Mouse (Mus musculus) kidney, embryonic 15.5 days (tissue): ENCODE results near the gene Rpa1. TPM values are rescaled to one million over a fixed set of nuclear protein-coding genes. Genes with fewer than 3 reads are reported as not detected.

Experiments used
- ATAC-seq: fragments of 200-750 bp; cut with Nextera tagmentation; replicated peaks from 2 replicates; pipeline ENCODE4 v1.8.0; 2017; ENCODE audit warnings: moderate TSS enrichment; ENCODE audit not compliant: low FRiP score
- H3K27ac ChIP-seq: fragments of 300-500 bp; sonication (generic); 2 replicates; pipeline ENCODE4 v1.5.1; 2015; ENCODE audit warnings: mild to moderate bottlenecking, inconsistent platforms
- H3K27me3 ChIP-seq: fragments of 300-500 bp; sonication (generic); 2 replicates; pipeline ENCODE4 v1.6.1; 2015; ENCODE audit warnings: inconsistent platforms
- H3K36me3 ChIP-seq: fragments of 300-500 bp; sonication (generic); 2 replicates; pipeline ENCODE4 v1.6.1; 2015; ENCODE audit warnings: inconsistent platforms
- H3K4me1 ChIP-seq: fragments of 300-500 bp; sonication (generic); 2 replicates; pipeline ENCODE4 v1.6.1; 2015; ENCODE audit warnings: inconsistent platforms
- H3K4me2 ChIP-seq: fragments of 300-500 bp; sonication (generic); 2 replicates; pipeline ENCODE4 v1.6.1; 2015; ENCODE audit warnings: moderate library complexity, mild to moderate bottlenecking, inconsistent platforms
- H3K4me3 ChIP-seq: fragments of 300-500 bp; sonication (generic); replicated peaks from 2 replicates; pipeline ENCODE4 v1.5.1; 2015; ENCODE audit warnings: mild to moderate bottlenecking, inconsistent platforms
- H3K9ac ChIP-seq: fragments of 300-500 bp; sonication (generic); 2 replicates; pipeline ENCODE4 v1.6.1; 2015; ENCODE audit warnings: mild to moderate bottlenecking, inconsistent platforms
- H3K9me3 ChIP-seq: fragments of 300-500 bp; sonication (generic); replicated peaks from 2 replicates; pipeline ENCODE4 v1.6.1; 2016; ENCODE audit warnings: inconsistent platforms
- WGBS: fragments of 180-500 bp; shearing (Covaris S2); methylation state at CpG from one replicate; pipeline ENCODE4 v1.1.7; 2015; ENCODE audit warnings: mixed read lengths; 5-methylcytosine and 5-hydroxymethylcytosine counted together
- polyA plus RNA-seq: library from polyadenylated mRNA; unstranded; fragments of >200 nt; fragmentation: Nextera tagmentation; extraction: Ambion mirVana; gene quantifications from 2 replicates; pipeline ENCODE4 v1.2.1, GENCODE M21; 2015

The Rpa1 gene
- polyA plus RNA-seq, 1 experiment from 2014 or later = 128 TPM

DNA sequence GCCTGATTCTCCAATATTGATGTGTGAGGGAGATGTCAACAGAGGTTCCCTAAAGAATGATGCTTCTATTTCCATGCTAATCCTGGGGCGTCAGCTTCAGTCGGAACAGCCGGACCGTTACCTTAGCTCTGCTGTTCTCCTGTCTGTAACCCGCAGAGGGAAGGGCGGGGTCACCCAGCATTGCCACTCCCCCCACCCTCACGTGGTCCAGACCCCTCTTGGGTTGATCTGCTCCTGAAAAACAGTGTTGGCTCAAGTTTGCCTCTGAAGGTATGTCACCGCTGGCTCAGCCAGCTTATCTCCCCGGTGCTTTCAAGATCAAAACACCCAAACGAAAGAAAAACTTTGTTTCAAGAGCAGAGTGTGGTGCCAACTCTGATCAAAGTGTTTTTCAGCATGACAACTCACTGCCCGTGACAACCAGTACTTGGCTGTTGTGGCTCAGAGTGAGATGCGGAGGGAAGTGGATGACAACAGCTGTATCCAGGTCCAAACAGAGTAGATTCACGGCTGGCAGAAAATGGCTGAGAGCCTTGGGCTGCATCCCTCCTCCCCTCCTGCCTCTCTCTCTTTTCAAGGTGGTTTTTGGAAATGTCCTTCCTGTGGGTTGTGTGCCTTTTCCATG lies 65.5 kb downstream of the Rpa1 start:
- H3K27me3 ChIP-seq = peaks cover 52% of the 10 kb centered on the region
- H3K9me3 ChIP-seq = no peaks in the 10 kb centered on the region
- no peak for ATAC-seq
- peak overlapping the region; percentile 46 for H3K4me2 ChIP-seq
- 10% methylated on average over 13 of the region's 13 CpGs for whole genome bisulfite sequencing
- H3K4me1 ChIP-seq = peaks cover 31% of the 10 kb centered on the region
- no peak overlapping the region for H3K9ac ChIP-seq
- no peak overlapping the region for H3K27ac ChIP-seq
- H3K36me3 ChIP-seq = no peaks in the 10 kb centered on the region
- peak overlapping the region; percentile 21; the same call in 1 of the 2 replicates for H3K4me3 ChIP-seq

DNA sequence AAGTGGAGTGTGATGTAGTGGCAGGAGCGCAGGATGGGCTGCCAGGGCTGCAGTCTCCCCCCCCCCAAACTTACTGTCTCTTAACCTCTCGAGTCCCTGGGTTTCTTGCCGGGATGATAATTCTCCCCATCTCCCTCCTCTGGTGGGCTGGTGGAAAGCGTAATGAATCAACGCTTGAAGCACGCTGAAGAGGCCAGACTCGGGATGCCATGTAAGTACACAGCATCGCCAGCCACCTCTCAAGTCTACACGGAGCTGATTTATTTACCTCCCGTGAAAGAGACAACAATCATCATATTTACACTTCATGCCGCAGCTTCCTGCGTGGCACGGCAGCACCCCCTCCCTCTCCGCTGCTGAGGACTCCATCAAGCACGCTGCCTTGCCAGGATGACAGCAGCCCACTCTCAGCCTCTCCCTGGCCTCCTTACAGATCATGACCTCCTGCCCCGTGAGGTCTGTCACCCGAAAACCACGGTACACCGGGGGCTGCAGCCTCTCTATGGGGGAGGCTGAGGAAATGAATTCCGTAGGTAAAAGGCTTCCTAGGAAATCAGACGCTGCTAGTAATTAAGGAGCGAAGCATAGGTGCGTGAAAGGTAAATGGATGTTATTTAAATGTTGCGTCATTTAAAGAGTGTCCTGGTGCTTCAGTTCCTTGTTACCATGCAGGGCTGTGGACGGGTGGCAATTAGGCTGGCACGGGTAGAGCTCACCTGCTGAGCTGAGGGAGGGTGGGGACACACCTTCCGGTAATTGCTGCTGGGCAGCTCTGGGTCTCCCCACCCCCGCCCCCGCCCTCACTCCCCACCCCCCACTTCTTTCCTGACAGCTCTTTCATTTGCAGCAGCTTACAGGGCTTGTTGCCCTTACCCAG lies 66.5 kb downstream of the Rpa1 start:
- H3K27ac ChIP-seq = no peak overlapping the region
- peaks cover 52% of the 10 kb centered on the region for H3K27me3 ChIP-seq
- WGBS = 6% methylated on average over 29 of the region's 29 CpGs
- H3K4me3 ChIP-seq = peak overlapping the region; percentile 21
- no peaks in the 10 kb centered on the region for H3K9me3 ChIP-seq
- no peaks in the 10 kb centered on the region for H3K36me3 ChIP-seq
- H3K9ac ChIP-seq = no peak overlapping the region
- peaks cover 31% of the 10 kb centered on the region for H3K4me1 ChIP-seq
- ATAC-seq = no peak
- peak overlapping the region; percentile 46 for H3K4me2 ChIP-seq

- Histone ChIP-seq H3K9me3 (no peaks in the 10 kb centered on the region), H3K27ac (no peak overlapping the region), H3K4me3 (no peak overlapping the region), H3K4me2 (no peak overlapping the region), H3K9ac (no peak overlapping the region), H3K36me3 (no peaks in the 10 kb centered on the region), H3K4me1 (peaks cover 34% of the 10 kb centered on the region), H3K27me3 (peaks cover 45% of the 10 kb centered on the region)
- ATAC-seq = no peak
- 53% methylated on average over 5 of the region's 5 CpGs for WGBS
These were observed 67.6 kb downstream of the Rpa1 start for GRCm38 (mm10) chr11:75280435-75281001.

- H3K36me3 ChIP-seq = no peaks in the 10 kb centered on the region
- 58% methylated on average over 5 of the region's 5 CpGs for WGBS
- H3K27ac ChIP-seq = no peak overlapping the region
- ATAC-seq = no peak
- H3K4me3 ChIP-seq = no peak overlapping the region
- peaks cover 38% of the 10 kb centered on the region for H3K4me1 ChIP-seq
- no peak overlapping the region for H3K9ac ChIP-seq
- H3K4me2 ChIP-seq = no peak overlapping the region
- peaks cover 48% of the 10 kb centered on the region for H3K27me3 ChIP-seq
- H3K9me3 ChIP-seq = no peaks in the 10 kb centered on the region
These were observed 68.1 kb downstream of the Rpa1 start for GRCm38 (mm10) chr11:75280066-75280410.

DNA sequence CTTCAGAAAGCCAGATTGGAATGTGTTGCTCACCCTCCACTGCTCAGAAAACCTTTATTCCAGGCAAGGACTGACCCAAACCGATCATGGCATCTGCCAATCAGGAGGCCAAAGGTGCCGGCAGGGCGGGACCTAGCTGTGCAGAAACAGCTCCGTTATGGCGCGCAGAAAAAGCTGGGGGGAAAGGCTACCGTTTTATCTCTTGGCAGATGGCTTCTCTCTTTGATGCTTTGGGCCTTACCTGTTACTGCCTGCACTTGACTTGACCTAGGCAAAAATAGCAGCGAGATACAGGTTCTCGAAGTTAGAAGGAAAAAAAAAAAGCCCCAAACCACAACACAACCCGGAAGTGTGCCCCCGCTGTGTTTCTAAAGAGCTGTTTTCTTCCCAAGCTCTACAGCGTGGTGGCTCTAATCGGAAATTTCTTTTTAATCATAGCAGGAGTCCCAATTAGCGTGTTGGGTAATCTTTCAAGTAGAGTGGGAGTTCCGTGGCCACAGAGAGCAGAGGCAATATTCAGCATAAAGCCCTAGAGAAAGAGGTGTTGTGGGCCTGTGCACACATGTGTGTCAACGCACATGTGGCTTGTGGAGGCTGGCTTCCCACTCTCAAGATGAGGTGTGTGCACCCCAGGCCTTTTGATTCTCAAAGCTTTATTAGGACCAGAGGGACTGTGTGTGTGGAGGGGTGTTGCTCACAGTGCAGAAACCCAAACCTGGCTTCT lies 68.6 kb downstream of the Rpa1 start:
- Histone ChIP-seq H3K9me3 (no peaks in the 10 kb centered on the region), H3K36me3 (no peaks in the 10 kb centered on the region), H3K27me3 (peaks cover 48% of the 10 kb centered on the region), H3K9ac (peak overlapping the region; percentile 23; the same call in 1 of the 2 replicates), H3K27ac (no peak overlapping the region), H3K4me3 (peak overlapping the region; percentile 28), H3K4me1 (peaks cover 44% of the 10 kb centered on the region), H3K4me2 (peak overlapping the region; percentile 62)
- ATAC-seq = no peak
- 11% methylated on average over 16 of the region's 16 CpGs for WGBS

DNA sequence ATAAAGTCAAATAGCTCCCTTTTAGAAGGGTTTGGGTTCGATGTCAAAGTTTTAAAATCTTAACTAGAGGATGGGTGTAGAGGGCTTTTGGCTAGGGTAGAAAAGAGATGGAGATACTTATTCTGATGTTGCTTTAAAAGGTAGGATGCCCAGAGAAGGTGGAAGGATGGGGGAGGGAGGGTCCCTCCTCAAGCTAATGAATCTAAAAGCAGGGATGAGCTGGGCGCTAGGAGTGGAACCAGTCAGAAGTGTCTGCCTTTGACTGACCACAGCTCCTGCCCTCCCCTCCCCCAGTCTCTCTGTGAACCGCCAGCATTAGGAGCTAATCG lies 69.1 kb downstream of the Rpa1 start:
- H3K9ac ChIP-seq = no peak overlapping the region
- H3K9me3 ChIP-seq = no peaks in the 10 kb centered on the region
- WGBS = 20% methylated on average over 4 of the region's 4 CpGs
- ATAC-seq = no peak
- H3K4me1 ChIP-seq = peaks cover 45% of the 10 kb centered on the region
- H3K27ac ChIP-seq = no peak overlapping the region
- peaks cover 49% of the 10 kb centered on the region for H3K27me3 ChIP-seq
- peak overlapping the region; percentile 28 for H3K4me3 ChIP-seq
- H3K36me3 ChIP-seq = no peaks in the 10 kb centered on the region
- H3K4me2 ChIP-seq = peak overlapping the region; percentile 62

GRCm38 (mm10) chr11:75278115-75278514 lies 70.0 kb downstream of the Rpa1 start:
- WGBS = 71% methylated on average over 7 of the region's 7 CpGs
- peaks cover 43% of the 10 kb centered on the region for H3K27me3 ChIP-seq
- H3K9ac ChIP-seq = no peak overlapping the region

GRCm38 (mm10) chr11:75275035-75275434 lies 73.1 kb downstream of the Rpa1 start:
- H3K27ac ChIP-seq = no peak overlapping the region
- H3K4me3 ChIP-seq = no peak overlapping the region
- H3K4me1 ChIP-seq = peaks cover 41% of the 10 kb centered on the region
- no peaks in the 10 kb centered on the region for H3K36me3 ChIP-seq
- WGBS = 37% methylated on average over 6 of the region's 6 CpGs
- peaks cover 12% of the 10 kb centered on the region for H3K27me3 ChIP-seq
- no peaks in the 10 kb centered on the region for H3K9me3 ChIP-seq
- ATAC-seq = no peak
- no peak overlapping the region for H3K9ac ChIP-seq
- H3K4me2 ChIP-seq = no peak overlapping the region

More at GRCm38 (mm10) chr11:75278115-75278514, 70.0 kb downstream of the Rpa1 start:
- Histone ChIP-seq H3K4me2 (no peak overlapping the region), H3K4me3 (no peak overlapping the region), H3K4me1 (peaks cover 50% of the 10 kb centered on the region), H3K9me3 (no peaks in the 10 kb centered on the region), H3K27ac (no peak overlapping the region), H3K36me3 (no peaks in the 10 kb centered on the region)
- no peak for ATAC-seq

DNA sequence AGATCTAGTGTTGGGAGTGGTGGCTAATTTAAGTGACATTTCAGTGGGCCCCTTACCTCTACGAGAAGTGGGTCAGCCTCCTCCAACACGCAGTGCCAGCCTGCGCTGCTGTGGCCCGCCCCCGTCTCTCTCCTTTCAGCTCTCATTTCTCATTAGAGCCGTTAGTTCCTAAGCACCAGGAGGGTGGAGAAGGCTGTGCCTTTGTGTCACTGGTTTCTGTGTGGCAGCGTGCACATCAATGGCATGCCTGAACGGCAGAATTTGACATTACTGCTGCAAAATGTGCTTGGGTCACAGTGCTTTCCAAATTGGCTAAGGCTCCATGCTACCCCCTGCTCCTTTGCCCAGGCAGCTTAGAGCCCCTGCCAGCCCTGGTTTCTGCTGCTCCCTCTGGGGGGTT lies 74.7 kb downstream of the Rpa1 start:
- Histone ChIP-seq H3K27me3 (peaks cover 11% of the 10 kb centered on the region; the same call in 1 of the 2 replicates), H3K9ac (no peak overlapping the region), H3K27ac (no peak overlapping the region), H3K4me3 (no peak overlapping the region), H3K4me2 (no peak overlapping the region), H3K36me3 (no peaks in the 10 kb centered on the region), H3K4me1 (peaks cover 30% of the 10 kb centered on the region), H3K9me3 (no peaks in the 10 kb centered on the region)
- 22% methylated on average over 8 of the region's 8 CpGs for WGBS
- ATAC-seq = no peak

DNA sequence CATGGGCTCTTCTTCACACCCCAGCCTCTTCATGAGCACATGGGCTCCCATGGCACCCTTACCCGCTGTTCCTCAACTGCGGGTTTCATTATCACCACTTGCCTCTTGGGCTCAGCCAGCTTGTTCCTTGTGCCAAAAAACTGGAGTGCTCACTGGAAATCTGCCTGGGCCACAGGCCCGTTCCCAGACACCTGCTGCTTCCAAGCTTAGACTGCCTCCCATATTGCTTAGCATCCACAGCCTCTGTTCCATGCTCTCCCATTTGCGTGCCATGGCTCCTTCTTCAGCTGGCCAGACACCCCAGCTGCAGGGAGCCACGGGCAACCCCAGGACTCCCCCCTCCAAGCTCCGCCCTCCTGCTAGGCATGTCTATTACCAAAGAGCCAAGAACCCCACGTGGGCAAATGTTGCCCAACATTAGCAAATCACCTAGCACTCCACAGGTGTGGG lies 77.1 kb downstream of the Rpa1 start:
- H3K9me3 ChIP-seq = no peaks in the 10 kb centered on the region
- WGBS = 71% methylated on average over 7 of the region's 7 CpGs

GRCm38 (mm10) chr11:75270276-75270984 lies 77.7 kb downstream of the Rpa1 start:
- WGBS = 80% methylated on average over 8 of the region's 8 CpGs
- Histone ChIP-seq H3K4me2 (no peak overlapping the region), H3K4me3 (no peak overlapping the region), H3K9me3 (no peaks in the 10 kb centered on the region), H3K27me3 (peaks cover 18% of the 10 kb centered on the region), H3K4me1 (peaks cover 45% of the 10 kb centered on the region), H3K27ac (no peak overlapping the region), H3K36me3 (no peaks in the 10 kb centered on the region), H3K9ac (no peak overlapping the region)
- no peak for ATAC-seq

More for the DNA sequence above, 77.1 kb downstream of the Rpa1 start:
- Histone ChIP-seq H3K9ac (no peak overlapping the region), H3K4me1 (peaks cover 42% of the 10 kb centered on the region), H3K4me2 (no peak overlapping the region), H3K27ac (no peak overlapping the region), H3K4me3 (no peak overlapping the region), H3K27me3 (peaks cover 18% of the 10 kb centered on the region), H3K36me3 (no peaks in the 10 kb centered on the region)
- ATAC-seq = no peak
